Mouse (Mus musculus) intestine, embryonic 14.5 days (tissue): ENCODE results near the gene Rbck1. TPM values are rescaled to one million over a fixed set of nuclear protein-coding genes. Genes with fewer than 3 reads are reported as not detected.
"Not testable (repeated sequence)": the region's sequence is repeated elsewhere in the genome, so short reads cannot be mapped to it uniquely, and the experiment has no call there.

Experiments used
- ATAC-seq: fragments of 200-750 bp; cut with Nextera tagmentation; replicated peaks from 2 replicates; pipeline ENCODE4 v1.8.0; 2017; ENCODE audit warnings: low read depth, moderate number of reproducible peaks, moderate TSS enrichment, moderate library complexity; ENCODE audit not compliant: low FRiP score, low TSS enrichment
- DNase-seq: peaks from one replicate; pipeline ENCODE4 v3.0.0-alpha.2; 2018; ENCODE audit warnings: low spot score
- H3K27ac ChIP-seq: fragments of 300-500 bp; sonication (generic); 2 replicates; pipeline ENCODE4 v1.5.1; 2014; ENCODE audit warnings: low read depth, mild to moderate bottlenecking, control low read depth
- H3K27me3 ChIP-seq: fragments of 300-500 bp; sonication (generic); replicated peaks from 2 replicates; pipeline ENCODE4 v1.6.1; 2014; ENCODE audit warnings: low read length, control low read depth; ENCODE audit not compliant: control insufficient read depth, insufficient read depth
- H3K36me3 ChIP-seq: fragments of 300-500 bp; sonication (generic); 2 replicates; pipeline ENCODE4 v1.6.1; 2014; ENCODE audit warnings: low read length, control low read depth; ENCODE audit not compliant: control insufficient read depth, insufficient read depth
- H3K4me1 ChIP-seq: fragments of 300-500 bp; sonication (generic); replicated peaks from 2 replicates; pipeline ENCODE4 v1.6.1; 2014; ENCODE audit warnings: low read length, control low read depth, mixed read lengths; ENCODE audit not compliant: control insufficient read depth, insufficient read depth
- H3K4me2 ChIP-seq: fragments of 300-500 bp; sonication (generic); 2 replicates; pipeline ENCODE4 v1.6.1; 2014; ENCODE audit warnings: low read length
- H3K4me3 ChIP-seq: fragments of 300-500 bp; sonication (generic); 2 replicates; pipeline ENCODE4 v1.5.1; 2014; ENCODE audit warnings: low read depth, low read length, control low read depth, mixed read lengths
- H3K9ac ChIP-seq: fragments of 300-500 bp; sonication (generic); 2 replicates; pipeline ENCODE4 v1.6.1; 2014; ENCODE audit warnings: mild to moderate bottlenecking, low read length
- H3K9me3 ChIP-seq: fragments of 300-500 bp; sonication (generic); 2 replicates; pipeline ENCODE4 v1.6.1; 2016; ENCODE audit warnings: low read length, control low read depth; ENCODE audit not compliant: control insufficient read depth
- WGBS: fragments of 180-500 bp; shearing (Covaris S2); extraction: QIAGEN DNeasy Blood & Tissue Kit; methylation state at CpG from one replicate; pipeline ENCODE4 v1.1.7; 2014; 5-methylcytosine and 5-hydroxymethylcytosine counted together
- polyA plus RNA-seq: library from polyadenylated mRNA; unstranded; fragments of >200 nt; fragmentation: Nextera tagmentation; extraction: Ambion mirVana; gene quantifications from 2 replicates; pipeline ENCODE4 v1.2.1, GENCODE M21; 2014

Rbck1 gene
- polyA plus RNA-seq, 1 experiment from 2014 or later, result 89.8 TPM

- Histone ChIP-seq H3K9me3 (no peaks in the 10 kb centered on the region), H3K9ac (no peak overlapping the region), H3K27me3 (no peaks in the 10 kb centered on the region), H3K4me3 (no peak overlapping the region), H3K36me3 (peaks cover 61% of the 10 kb centered on the region), H3K27ac (no peak overlapping the region), H3K4me2 (no peak overlapping the region), H3K4me1 (no peaks in the 10 kb centered on the region)
- ATAC-seq, result no peak
- WGBS, result 44% methylated on average over 5 of the region's 5 CpGs
- DNase-seq, result no peak
Measured at GRCm38 (mm10) chr2:152303781-152304180, 28.7 kb downstream of the Rbck1 start.

GRCm38 (mm10) chr2:152302862-152303261 is 29.6 kb downstream of the Rbck1 start:
- Histone ChIP-seq H3K27ac (no peak overlapping the region), H3K36me3 (peaks cover 52% of the 10 kb centered on the region), H3K4me2 (no peak overlapping the region), H3K4me3 (no peak overlapping the region), H3K27me3 (no peaks in the 10 kb centered on the region), H3K9me3 (no peaks in the 10 kb centered on the region), H3K4me1 (no peaks in the 10 kb centered on the region), H3K9ac (no peak overlapping the region)
- 76% methylated on average over 2 of the region's 2 CpGs for WGBS
- no peak for DNase-seq
- ATAC-seq, result no peak

GRCm38 (mm10) chr2:152294541-152294940 is 37.9 kb downstream of the Rbck1 start:
- H3K27ac ChIP-seq, result no peak overlapping the region

GRCm38 (mm10) chr2:152293727-152294475 is 38.6 kb downstream of the Rbck1 start, which contains the start of gene Tbc1d20:
Gene Tbc1d20 (plus strand): TSS chr2:152293828.
- no peaks in the 10 kb centered on the region for H3K9me3 ChIP-seq
- under 1% methylated on average over 59 of the region's 70 CpGs for WGBS

More at GRCm38 (mm10) chr2:152294541-152294940, 37.9 kb downstream of the Rbck1 start:
- H3K4me2 ChIP-seq, result peak overlapping the region; percentile 80
- H3K27me3 ChIP-seq, result no peaks in the 10 kb centered on the region
- 33% methylated on average over 5 of the region's 5 CpGs for WGBS
- peaks cover 16% of the 10 kb centered on the region for H3K4me1 ChIP-seq
- peak overlapping the region; percentile 81 for H3K9ac ChIP-seq
- H3K9me3 ChIP-seq, result no peaks in the 10 kb centered on the region
- H3K4me3 ChIP-seq, result peak overlapping the region; percentile 88
- DNase-seq, result no peak
- no peaks in the 10 kb centered on the region for H3K36me3 ChIP-seq
- no peak for ATAC-seq

GRCm38 (mm10) chr2:152293179-152293726 is 39.2 kb downstream of the Rbck1 start:
- peak; percentile 69 for ATAC-seq
- Histone ChIP-seq H3K27ac (no peak overlapping the region), H3K9me3 (no peaks in the 10 kb centered on the region), H3K27me3 (no peaks in the 10 kb centered on the region), H3K36me3 (no peaks in the 10 kb centered on the region), H3K4me3 (peak overlapping the region; percentile 88), H3K4me2 (peak overlapping the region; percentile 80), H3K9ac (peak overlapping the region; percentile 81; the same call in 1 of the 2 replicates), H3K4me1 (peaks cover 16% of the 10 kb centered on the region)
- no peak for DNase-seq
- 1% methylated on average over 15 of the region's 15 CpGs for WGBS

More at GRCm38 (mm10) chr2:152293727-152294475, 38.6 kb downstream of the Rbck1 start, which contains the start of gene Tbc1d20:
- H3K9ac ChIP-seq, result peak within 1 kb of the TSS; percentile 81
- ATAC-seq, result peak; percentile 97
- peak within 1 kb of the TSS; percentile 80 for H3K4me2 ChIP-seq
- peak; percentile 93 for DNase-seq
- H3K4me1 ChIP-seq, result peaks cover 16% of the 10 kb centered on the region
- no peaks in the 10 kb centered on the region for H3K36me3 ChIP-seq
- no peaks in the 10 kb centered on the region for H3K27me3 ChIP-seq
- H3K4me3 ChIP-seq, result peak within 1 kb of the TSS; percentile 88
- peak within 1 kb of the TSS; percentile 73; the same call in 1 of the 2 replicates for H3K27ac ChIP-seq

- no peak overlapping the region for H3K9ac ChIP-seq
- H3K9me3 ChIP-seq, result no peaks in the 10 kb centered on the region
- H3K4me1 ChIP-seq, result peaks cover 16% of the 10 kb centered on the region
- H3K4me3 ChIP-seq, result no peak overlapping the region
- DNase-seq (no peak), ATAC-seq (no peak)
- H3K4me2 ChIP-seq, result no peak overlapping the region
- H3K36me3 ChIP-seq, result 0 out of 2 replicates have a peak, but pooled peaks cover 3% of the 10 kb centered on the region
- 73% methylated on average over 2 of the region's 2 CpGs for WGBS
- H3K27me3 ChIP-seq, result no peaks in the 10 kb centered on the region
- no peak overlapping the region for H3K27ac ChIP-seq
Measured at GRCm38 (mm10) chr2:152292475-152292874, 40.0 kb downstream of the Rbck1 start.

GRCm38 (mm10) chr2:152289623-152290022 is 42.8 kb downstream of the Rbck1 start:
- peaks cover 24% of the 10 kb centered on the region for H3K36me3 ChIP-seq
- H3K4me3 ChIP-seq, ATAC-seq, H3K4me1 ChIP-seq, H3K9ac ChIP-seq, H3K27me3 ChIP-seq, H3K9me3 ChIP-seq, DNase-seq, H3K27ac ChIP-seq, H3K4me2 ChIP-seq: not testable (repeated sequence)
- WGBS, result 88% methylated on average over 1 of the region's 2 CpGs

GRCm38 (mm10) chr2:152288046-152288445 is 44.4 kb downstream of the Rbck1 start:
- Histone ChIP-seq H3K9me3 (no peaks in the 10 kb centered on the region), H3K4me2 (no peak overlapping the region), H3K4me1 (0 out of 2 replicates have a peak, but pooled peaks cover under 1% of the 10 kb centered on the region), H3K4me3 (no peak overlapping the region), H3K27me3 (no peaks in the 10 kb centered on the region), H3K36me3 (peaks cover 40% of the 10 kb centered on the region), H3K9ac (no peak overlapping the region), H3K27ac (no peak overlapping the region)
- ATAC-seq (no peak), DNase-seq (no peak)
- WGBS, result 79% methylated on average over 8 of the region's 8 CpGs
